Mouse (Mus musculus): ENCODE data around the gene Lctl. TPM values are rescaled to one million over a fixed set of nuclear protein-coding genes. Genes with fewer than 3 reads are reported as not detected.

Gene Lctl
- 1 to 10 TPM in 1 of 2 experiments, under 1 TPM in 1; 0.14 to 8.1 TPM for polyA plus RNA-seq (2012; fragmentation: generic; extraction: Trizol)

GRCm38 (mm10) chr9:64116876-64117275 is at the start of gene Lctl:
Lctl (plus strand) TSS chr9:64117147.

GRCm38 (mm10) chr9:64172816-64173665 is 56.1 kb downstream of the Lctl start, which contains the start of the genes Zwilch and Rpl4:
Zwilch (minus strand) TSS chr9:64173104.
Rpl4 (plus strand) TSS chr9:64173375.

GRCm38 (mm10) chr9:64178974-64179646 is 62.2 kb downstream of the Lctl start, which contains the start of gene Snapc5:
Snapc5 (plus strand) TSS chr9:64179274.

Other genes with a start within 250 kb of the Lctl start
- gene Smad6, start 95.1 kb upstream of the Lctl start, polyA plus RNA-seq (2012; fragmentation: generic; extraction: Trizol): 10 to 100 TPM in 1 of 2 experiments, 1 to 10 TPM in 1; 4.7 to 14.4 TPM
- 10 to 100 TPM in 1 of 2 experiments, 1 to 10 TPM in 1; 2.0 to 13.5 TPM for gene Zwilch, start 56.0 kb downstream of the Lctl start, polyA plus RNA-seq (2012; fragmentation: generic; extraction: Trizol)
- 1,000 to 10,000 TPM in 1 of 2 experiments, 100 to 1,000 TPM in 1; 398 to 1,055 TPM for gene Rpl4, start 56.2 kb downstream of the Lctl start, polyA plus RNA-seq (2012; fragmentation: generic; extraction: Trizol)
- 10 to 100 TPM in 1 of 2 experiments, 1 to 10 TPM in 1; 2.5 to 25.0 TPM for gene Snapc5, start 62.1 kb downstream of the Lctl start, polyA plus RNA-seq (2012; fragmentation: generic; extraction: Trizol)
- under 1 TPM; 0.04 to 0.12 TPM for gene Uchl4, start 118.1 kb downstream of the Lctl start, polyA plus RNA-seq (2012; fragmentation: generic; extraction: Trizol)
- gene Map2k1, start 136.5 kb downstream of the Lctl start, polyA plus RNA-seq (2012; fragmentation: generic; extraction: Trizol): 10 to 100 TPM in 1 of 2 experiments, 1 to 10 TPM in 1; 6.1 to 24.1 TPM
- gene Tipin, start 164.4 kb downstream of the Lctl start, polyA plus RNA-seq (2012; fragmentation: generic; extraction: Trizol): 10 to 100 TPM; 15.1 to 17.7 TPM
- 10 to 100 TPM in 1 of 2 experiments, 1 to 10 TPM in 1; 4.3 to 13.5 TPM for gene Dis3l, start 224.1 kb downstream of the Lctl start, polyA plus RNA-seq (2012; fragmentation: generic; extraction: Trizol)